Mouse (Mus musculus): ENCODE results near the gene Mrps18b. TPM values are rescaled to one million over a fixed set of nuclear protein-coding genes. Genes with fewer than 3 reads are reported as not detected.
"Not testable (repeated sequence)": the region's sequence is repeated elsewhere in the genome, so short reads cannot be mapped to it uniquely, and the experiment has no call there.

Mrps18b gene
- 50.8 and 55.6 TPM in 2 replicates for polyA plus RNA-seq (2015; fragmentation: Nextera tagmentation; extraction: Ambion mirVana)

DNA sequence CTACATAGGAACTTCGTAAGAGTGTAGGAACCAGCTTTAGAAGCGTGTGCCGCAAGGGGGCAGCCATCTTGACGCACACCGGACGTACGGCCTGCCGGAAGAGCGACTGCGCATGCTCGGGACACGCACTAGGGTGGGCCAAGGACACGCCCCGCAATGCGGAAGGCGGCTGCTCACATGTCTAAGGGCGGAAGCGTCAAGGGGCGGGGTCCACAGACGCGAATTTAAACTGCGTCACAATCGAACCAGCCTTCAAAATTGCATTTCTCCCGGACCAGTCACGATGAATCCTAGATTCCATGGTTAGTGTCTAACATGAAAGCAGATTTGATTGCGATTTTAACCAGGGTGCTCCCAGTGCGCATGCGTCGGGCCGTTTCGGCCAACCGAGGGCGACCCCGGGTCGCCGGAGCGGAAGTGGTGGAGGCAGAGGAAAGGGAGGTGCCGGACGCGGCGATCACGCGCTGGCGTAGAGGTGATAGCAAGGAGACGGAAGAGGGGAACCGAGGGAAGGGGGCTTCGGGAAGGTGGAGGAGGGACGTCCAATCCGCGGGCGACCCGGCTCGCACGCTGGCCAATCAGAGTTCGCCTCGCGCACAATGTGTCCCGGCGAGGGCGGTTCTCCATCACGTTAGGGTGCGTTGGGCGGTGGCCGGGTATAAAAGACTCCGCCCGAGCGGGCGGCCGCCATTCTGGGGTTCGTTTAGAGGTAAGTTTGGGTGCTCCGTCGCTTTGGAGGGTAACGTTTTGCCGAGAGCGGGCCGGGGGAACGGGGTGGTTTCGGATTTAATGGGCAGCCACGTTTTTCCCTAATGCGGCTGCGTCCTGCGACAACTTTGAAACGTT lies at the start of gene Mrps18b, which contains the start of gene Ppp1r10:
TSS of gene Mrps18b (minus strand) at position 93 of the 846 bp plus-strand sequence.
TSS of gene Ppp1r10 (plus strand) at position 138 of the 846 bp plus-strand sequence.
- peaks cover 32% of the 10 kb centered on the region for H3K4me1 ChIP-seq (replicated peaks; ENCODE audit: control insufficient read depth, insufficient read depth, low read length)
- under 1% methylated on average over 83 of the region's 83 CpGs for WGBS

DNA sequence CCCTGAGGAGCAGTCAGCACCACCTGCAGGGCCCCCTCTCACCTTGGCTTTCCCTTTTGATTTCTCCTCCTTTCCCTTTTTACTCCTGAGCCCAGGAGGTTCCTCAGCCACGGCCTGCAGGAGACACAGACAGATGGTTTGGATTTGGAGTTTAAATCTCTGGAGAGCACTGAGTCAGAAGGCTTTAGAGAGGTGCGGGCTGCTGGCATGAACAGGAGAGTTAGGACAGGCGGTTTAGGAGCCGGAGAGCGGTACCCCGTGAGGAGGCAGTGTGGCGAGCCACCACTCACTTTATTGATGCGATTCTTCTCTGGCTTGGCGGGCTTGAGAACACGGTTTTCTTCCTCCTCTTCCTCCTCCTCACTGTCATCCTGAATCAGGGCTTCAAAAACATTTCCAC lies 47.1 kb upstream of the Mrps18b start:
- peaks cover 36% of the 10 kb centered on the region for H3K36me3 ChIP-seq (ENCODE audit: control insufficient read depth, insufficient read depth)

More for the DNA sequence above, at the start of gene Mrps18b, which contains the start of gene Ppp1r10:
- ATAC-seq, result peak; percentile 93
- H3K27me3 ChIP-seq (replicated peaks; ENCODE audit: control insufficient read depth, insufficient read depth, low read length), result no peaks in the 10 kb centered on the region
- peak within 1 kb of the TSS; percentile 75 for H3K4me3 ChIP-seq (replicated peaks; ENCODE audit: low read length)
- peak within 1 kb of the TSS; percentile 96 for H3K9ac ChIP-seq (replicated peaks; ENCODE audit: low read depth, low read length)
- H3K36me3 ChIP-seq (ENCODE audit: control insufficient read depth, insufficient read depth), result no peaks in the 10 kb centered on the region
- peak within 1 kb of the TSS; percentile 99 for H3K27ac ChIP-seq (ENCODE audit: low read length)
- H3K9me3 ChIP-seq (ENCODE audit: control insufficient read depth, low read length), result no peaks in the 10 kb centered on the region
- H3K4me2 ChIP-seq (ENCODE audit: low read length), result peak within 1 kb of the TSS; percentile 91

DNA sequence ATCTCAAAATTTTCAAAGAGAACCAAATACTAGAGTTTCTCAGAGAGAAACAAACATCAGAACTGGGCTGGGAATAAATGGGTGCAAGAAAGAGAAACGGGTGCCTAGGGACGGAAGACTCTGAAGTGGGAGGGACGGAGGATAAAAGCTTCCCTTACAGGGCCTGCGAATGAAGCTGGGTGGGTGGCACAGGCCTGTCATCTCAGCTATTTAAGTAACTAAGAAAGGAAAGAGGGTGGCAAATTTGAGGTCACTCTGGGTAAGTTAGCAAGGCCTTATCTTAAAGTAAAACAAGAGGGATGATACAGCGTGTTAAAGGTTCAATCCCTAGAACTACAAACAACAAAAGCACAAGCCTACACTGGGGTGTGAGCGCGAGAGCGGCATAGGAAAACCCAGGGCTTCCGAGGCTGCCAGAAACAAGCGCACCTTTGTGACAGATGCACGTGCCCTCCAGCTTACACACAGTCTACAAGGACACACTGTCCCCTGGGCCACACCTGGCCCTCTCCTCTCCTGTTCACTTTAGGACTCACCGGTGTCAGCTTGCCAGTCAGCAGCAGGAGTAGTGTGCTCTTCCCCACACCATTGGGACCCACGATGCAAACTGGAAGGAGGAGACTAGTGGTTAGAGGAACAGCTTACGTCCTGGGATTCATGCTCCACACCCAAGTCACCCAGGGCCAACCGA lies 42.5 kb upstream of the Mrps18b start:
- no peak overlapping the region for H3K4me3 ChIP-seq (replicated peaks; ENCODE audit: low read length)
- no peak overlapping the region for H3K4me2 ChIP-seq (ENCODE audit: low read length)
- no peaks in the 10 kb centered on the region for H3K9me3 ChIP-seq (ENCODE audit: control insufficient read depth, low read length)
- H3K27me3 ChIP-seq (replicated peaks; ENCODE audit: control insufficient read depth, insufficient read depth, low read length), result no peaks in the 10 kb centered on the region
- peaks cover 61% of the 10 kb centered on the region for H3K36me3 ChIP-seq (ENCODE audit: control insufficient read depth, insufficient read depth)
- H3K4me1 ChIP-seq (replicated peaks; ENCODE audit: control insufficient read depth, insufficient read depth, low read length), result no peaks in the 10 kb centered on the region
- H3K27ac ChIP-seq (ENCODE audit: low read length), result no peak overlapping the region
- no peak for ATAC-seq
- WGBS, result 95% methylated on average over 15 of the region's 15 CpGs
- no peak overlapping the region for H3K9ac ChIP-seq (replicated peaks; ENCODE audit: low read depth, low read length)

More for the DNA sequence above, 47.1 kb upstream of the Mrps18b start:
- Histone ChIP-seq H3K4me2 (ENCODE audit: low read length) (no peak overlapping the region), H3K27ac (ENCODE audit: low read length) (no peak overlapping the region), H3K4me3 (replicated peaks; ENCODE audit: low read length) (no peak overlapping the region), H3K27me3 (replicated peaks; ENCODE audit: control insufficient read depth, insufficient read depth, low read length) (no peaks in the 10 kb centered on the region), H3K9ac (replicated peaks; ENCODE audit: low read depth, low read length) (no peak overlapping the region), H3K4me1 (replicated peaks; ENCODE audit: control insufficient read depth, insufficient read depth, low read length) (peaks cover 6% of the 10 kb centered on the region), H3K9me3 (ENCODE audit: control insufficient read depth, low read length) (no peaks in the 10 kb centered on the region)
- no peak for ATAC-seq
- 94% methylated on average over 10 of the region's 10 CpGs for WGBS

- no peaks in the 10 kb centered on the region for H3K9me3 ChIP-seq (ENCODE audit: control insufficient read depth, low read length)
- H3K9ac ChIP-seq (replicated peaks; ENCODE audit: low read depth, low read length), result no peak overlapping the region
- H3K36me3 ChIP-seq (ENCODE audit: control insufficient read depth, insufficient read depth), result peaks cover 37% of the 10 kb centered on the region
- 80% methylated on average over 8 of the region's 8 CpGs for WGBS
- no peak overlapping the region for H3K4me2 ChIP-seq (ENCODE audit: low read length)
- no peaks in the 10 kb centered on the region for H3K4me1 ChIP-seq (replicated peaks; ENCODE audit: control insufficient read depth, insufficient read depth, low read length)
- no peaks in the 10 kb centered on the region for H3K27me3 ChIP-seq (replicated peaks; ENCODE audit: control insufficient read depth, insufficient read depth, low read length)
- no peak overlapping the region for H3K27ac ChIP-seq (ENCODE audit: low read length)
- no peak for ATAC-seq
- no peak overlapping the region for H3K4me3 ChIP-seq (replicated peaks; ENCODE audit: low read length)
These were observed 38.5 kb upstream of the Mrps18b start for GRCm38 (mm10) chr17:35954665-35955064.

GRCm38 (mm10) chr17:35952559-35952958 lies 36.4 kb upstream of the Mrps18b start:
- H3K36me3 ChIP-seq (ENCODE audit: control insufficient read depth, insufficient read depth), result peaks cover 17% of the 10 kb centered on the region
- not testable (repeated sequence) for ATAC-seq; H3K4me2 ChIP-seq (ENCODE audit: low read length); H3K9ac ChIP-seq (replicated peaks; ENCODE audit: low read depth, low read length); H3K27ac ChIP-seq (ENCODE audit: low read length); H3K9me3 ChIP-seq (ENCODE audit: control insufficient read depth, low read length); H3K4me3 ChIP-seq (replicated peaks; ENCODE audit: low read length); H3K4me1 ChIP-seq (replicated peaks; ENCODE audit: control insufficient read depth, insufficient read depth, low read length); H3K27me3 ChIP-seq (replicated peaks; ENCODE audit: control insufficient read depth, insufficient read depth, low read length)
- 83% methylated on average over 1 of the region's 3 CpGs for WGBS

DNA sequence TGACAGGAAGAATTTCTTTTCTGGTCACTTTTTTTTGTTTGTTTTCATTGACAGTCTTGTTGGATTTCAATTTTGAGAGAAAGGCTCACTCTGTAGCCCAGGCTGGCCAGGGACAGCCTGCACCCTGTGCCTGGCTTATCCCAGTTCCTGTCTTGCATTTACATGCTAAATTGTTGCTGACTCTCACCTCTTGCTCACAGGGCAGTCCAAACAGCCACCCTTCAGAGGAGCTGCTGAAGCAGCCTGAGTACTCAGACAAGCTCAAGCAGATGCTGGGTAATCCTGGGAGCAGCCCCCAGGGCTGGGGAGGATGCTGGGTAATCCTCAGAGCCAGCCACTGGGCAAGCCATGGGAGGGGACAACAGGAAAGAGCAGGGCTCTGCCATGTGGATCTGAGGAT lies 34.8 kb upstream of the Mrps18b start:
- not testable (repeated sequence) for H3K4me1 ChIP-seq (replicated peaks; ENCODE audit: control insufficient read depth, insufficient read depth, low read length); ATAC-seq; H3K4me2 ChIP-seq (ENCODE audit: low read length); H3K9me3 ChIP-seq (ENCODE audit: control insufficient read depth, low read length); H3K36me3 ChIP-seq (ENCODE audit: control insufficient read depth, insufficient read depth); H3K9ac ChIP-seq (replicated peaks; ENCODE audit: low read depth, low read length); H3K27me3 ChIP-seq (replicated peaks; ENCODE audit: control insufficient read depth, insufficient read depth, low read length); H3K4me3 ChIP-seq (replicated peaks; ENCODE audit: low read length); H3K27ac ChIP-seq (ENCODE audit: low read length)

DNA sequence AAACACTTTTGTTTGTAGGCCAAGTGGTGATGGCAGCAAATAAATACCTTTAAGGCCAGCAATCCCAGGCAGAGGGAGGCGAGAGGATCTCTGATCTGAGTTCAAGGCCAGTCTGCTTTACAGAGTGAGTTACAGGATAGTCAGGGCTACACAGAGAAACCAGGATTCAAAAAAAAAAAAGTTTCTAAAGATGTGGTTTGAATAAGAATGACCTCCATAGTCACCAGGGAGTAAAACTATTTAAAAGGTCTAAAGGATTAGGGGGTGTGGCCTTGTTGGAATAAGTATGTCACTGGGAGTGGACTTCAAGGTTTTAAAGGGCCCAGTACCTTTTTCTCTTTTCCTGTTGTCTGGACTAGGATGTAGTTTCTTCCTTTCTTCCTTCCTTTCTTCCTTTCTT lies 23.8 kb upstream of the Mrps18b start:
- WGBS, result 29% methylated on average over 1 of the region's 1 CpGs
- H3K27me3 ChIP-seq (replicated peaks; ENCODE audit: control insufficient read depth, insufficient read depth, low read length), result no peaks in the 10 kb centered on the region
- no peak for ATAC-seq

DNA sequence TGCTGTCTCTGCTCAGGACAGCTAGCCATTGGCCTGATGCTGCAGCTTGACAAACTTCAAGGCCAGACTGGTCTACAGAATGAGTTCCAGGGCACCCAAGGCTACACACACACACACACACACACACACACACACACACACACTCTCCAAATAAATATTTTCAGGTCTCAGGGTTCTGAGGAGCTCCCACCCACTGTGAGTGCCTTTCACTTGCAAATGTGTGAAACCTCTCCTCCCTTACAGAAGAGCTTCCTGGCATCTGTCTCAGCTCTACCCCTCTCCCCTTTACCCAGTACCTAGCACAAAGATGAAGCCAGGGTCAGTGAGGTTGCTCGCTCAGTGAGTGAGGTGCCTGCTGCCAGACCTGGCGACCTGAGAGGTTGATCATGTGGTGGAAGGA lies 22.9 kb upstream of the Mrps18b start:
- WGBS, result 39% methylated on average over 2 of the region's 2 CpGs
- Histone ChIP-seq H3K4me2 (ENCODE audit: low read length) (no peak overlapping the region), H3K27ac (ENCODE audit: low read length) (no peak overlapping the region), H3K36me3 (ENCODE audit: control insufficient read depth, insufficient read depth) (no peaks in the 10 kb centered on the region), H3K27me3 (replicated peaks; ENCODE audit: control insufficient read depth, insufficient read depth, low read length) (no peaks in the 10 kb centered on the region), H3K4me1 (replicated peaks; ENCODE audit: control insufficient read depth, insufficient read depth, low read length) (no peaks in the 10 kb centered on the region), H3K4me3 (replicated peaks; ENCODE audit: low read length) (no peak overlapping the region), H3K9me3 (ENCODE audit: control insufficient read depth, low read length) (no peaks in the 10 kb centered on the region), H3K9ac (replicated peaks; ENCODE audit: low read depth, low read length) (no peak overlapping the region)
- ATAC-seq, result no peak

More for the DNA sequence above, 23.8 kb upstream of the Mrps18b start:
- Histone ChIP-seq H3K36me3 (ENCODE audit: control insufficient read depth, insufficient read depth) (no peaks in the 10 kb centered on the region), H3K27ac (ENCODE audit: low read length) (no peak overlapping the region), H3K9me3 (ENCODE audit: control insufficient read depth, low read length) (no peaks in the 10 kb centered on the region), H3K4me2 (ENCODE audit: low read length) (no peak overlapping the region), H3K4me3 (replicated peaks; ENCODE audit: low read length) (no peak overlapping the region), H3K4me1 (replicated peaks; ENCODE audit: control insufficient read depth, insufficient read depth, low read length) (no peaks in the 10 kb centered on the region), H3K9ac (replicated peaks; ENCODE audit: low read depth, low read length) (no peak overlapping the region)

DNA sequence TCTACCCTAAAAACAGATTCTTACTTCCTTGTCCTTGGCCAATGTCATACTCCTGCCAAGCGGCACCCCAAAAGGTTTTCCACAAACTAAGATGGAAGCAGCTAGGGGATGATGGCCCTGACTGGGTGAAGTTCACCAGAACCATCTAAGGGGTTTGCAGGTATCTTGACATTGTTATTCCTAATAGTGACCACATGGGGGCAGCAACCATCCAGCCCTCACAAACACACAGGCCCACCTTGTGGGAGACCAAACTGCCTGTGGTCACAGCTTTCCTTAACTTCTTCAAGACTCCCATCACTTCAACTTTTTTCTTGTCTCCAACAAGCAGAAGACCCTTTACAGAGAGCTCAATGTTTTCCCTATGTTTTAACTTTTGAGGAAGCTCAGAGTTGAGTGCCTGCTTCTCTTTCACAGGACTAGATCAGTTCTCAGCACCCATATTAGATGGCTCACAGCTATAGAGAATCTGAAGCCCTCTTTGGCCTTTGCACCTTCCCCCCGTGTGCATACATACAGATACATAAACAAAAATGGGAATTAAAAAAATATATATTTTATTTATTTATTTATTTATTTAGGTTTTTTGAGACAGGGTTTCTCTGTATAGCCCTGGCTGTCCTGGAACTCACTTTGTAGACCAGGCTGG lies 21.6 kb upstream of the Mrps18b start:
- peak; percentile 71; the same call in 1 of the 2 replicates for ATAC-seq
- H3K4me2 ChIP-seq (ENCODE audit: low read length), result no peak overlapping the region
- no peak overlapping the region for H3K9ac ChIP-seq (replicated peaks; ENCODE audit: low read depth, low read length)
- 32% methylated on average over 2 of the region's 2 CpGs for WGBS
- H3K9me3 ChIP-seq (ENCODE audit: control insufficient read depth, low read length), result no peaks in the 10 kb centered on the region
- H3K27ac ChIP-seq (ENCODE audit: low read length), result no peak overlapping the region
- no peaks in the 10 kb centered on the region for H3K4me1 ChIP-seq (replicated peaks; ENCODE audit: control insufficient read depth, insufficient read depth, low read length)
- H3K36me3 ChIP-seq (ENCODE audit: control insufficient read depth, insufficient read depth), result no peaks in the 10 kb centered on the region
- no peaks in the 10 kb centered on the region for H3K27me3 ChIP-seq (replicated peaks; ENCODE audit: control insufficient read depth, insufficient read depth, low read length)
- no peak overlapping the region for H3K4me3 ChIP-seq (replicated peaks; ENCODE audit: low read length)
